Mouse (Mus musculus) C2C12 (cell line): ENCODE results near the gene AI837181. TPM values are rescaled to one million over a fixed set of nuclear protein-coding genes. Genes with fewer than 3 reads are reported as not detected.
A peak's percentile ranks its signal among the peaks of the same experiment; 100 is the strongest.

Source experiments
- H3K27me3 ChIP-seq: one replicate; pipeline ENCODE4 v1.6.1; 2011; ENCODE audit not compliant: control insufficient read depth, insufficient read depth, insufficient read length
- H3K36me3 ChIP-seq: one replicate; pipeline ENCODE4 v1.6.1; 2011; ENCODE audit not compliant: control insufficient read depth, insufficient read depth
- H3K4me3 ChIP-seq: one replicate; pipeline ENCODE4 v1.5.1; 2011; ENCODE audit warnings: mild to moderate bottlenecking, control low read depth; ENCODE audit not compliant: poor library complexity, insufficient read depth, severe bottlenecking
- H3K79me2 ChIP-seq: one replicate; pipeline ENCODE4 v1.6.1; 2011; ENCODE audit not compliant: control insufficient read depth, insufficient read depth
- H3K79me3 ChIP-seq: one replicate; pipeline ENCODE4 v1.6.1; 2011; ENCODE audit warnings: low read depth, control low read depth
- H3ac ChIP-seq: one replicate; pipeline ENCODE3; 2011; ENCODE audit warnings: low read depth; ENCODE audit not compliant: control insufficient read depth, insufficient read length
- CEBPB ChIP-seq: IDR thresholded peaks from one replicate; pipeline ENCODE4 v1.6.1; 2011; ENCODE audit warnings: low read depth, mild to moderate bottlenecking, control low read depth, moderate library complexity
- CTCF ChIP-seq: IDR thresholded peaks from one replicate; pipeline ENCODE4 v1.5.1; 2011; ENCODE audit not compliant: control insufficient read depth, insufficient read depth, insufficient read length
- FOSL1 ChIP-seq: IDR thresholded peaks from one replicate; pipeline ENCODE4 v1.8.0; 2011; ENCODE audit warnings: mild to moderate bottlenecking, low read length; ENCODE audit not compliant: poor library complexity, insufficient read depth, severe bottlenecking
- MAX ChIP-seq: IDR thresholded peaks from one replicate; pipeline ENCODE4 v1.6.1; 2011; ENCODE audit warnings: mild to moderate bottlenecking, control low read depth
- MYOD1 ChIP-seq: IDR thresholded peaks from one replicate; pipeline ENCODE4 v1.6.1; 2011; ENCODE audit warnings: low read depth; ENCODE audit not compliant: control insufficient read depth, insufficient read length
- MYOG ChIP-seq: IDR thresholded peaks from one replicate; pipeline ENCODE4 v1.6.1; 2011; ENCODE audit not compliant: control insufficient read depth, insufficient read length; ENCODE audit errors: extremely low read depth
- USF1 ChIP-seq: IDR thresholded peaks from one replicate; pipeline ENCODE4 v1.6.1; 2011; ENCODE audit warnings: low read depth, mild to moderate bottlenecking, control low read depth, moderate library complexity
- polyA plus RNA-seq: library from polyadenylated mRNA; unstranded; fragments of >200 nt; fragmentation: generic; extraction: Trizol; gene quantifications from one replicate; pipeline ENCODE4 v1.2.1, GENCODE M21; 2012; ENCODE audit warnings: missing spikeins

The AI837181 gene
- polyA plus RNA-seq, 1 experiment, result 90.3 TPM

DNA sequence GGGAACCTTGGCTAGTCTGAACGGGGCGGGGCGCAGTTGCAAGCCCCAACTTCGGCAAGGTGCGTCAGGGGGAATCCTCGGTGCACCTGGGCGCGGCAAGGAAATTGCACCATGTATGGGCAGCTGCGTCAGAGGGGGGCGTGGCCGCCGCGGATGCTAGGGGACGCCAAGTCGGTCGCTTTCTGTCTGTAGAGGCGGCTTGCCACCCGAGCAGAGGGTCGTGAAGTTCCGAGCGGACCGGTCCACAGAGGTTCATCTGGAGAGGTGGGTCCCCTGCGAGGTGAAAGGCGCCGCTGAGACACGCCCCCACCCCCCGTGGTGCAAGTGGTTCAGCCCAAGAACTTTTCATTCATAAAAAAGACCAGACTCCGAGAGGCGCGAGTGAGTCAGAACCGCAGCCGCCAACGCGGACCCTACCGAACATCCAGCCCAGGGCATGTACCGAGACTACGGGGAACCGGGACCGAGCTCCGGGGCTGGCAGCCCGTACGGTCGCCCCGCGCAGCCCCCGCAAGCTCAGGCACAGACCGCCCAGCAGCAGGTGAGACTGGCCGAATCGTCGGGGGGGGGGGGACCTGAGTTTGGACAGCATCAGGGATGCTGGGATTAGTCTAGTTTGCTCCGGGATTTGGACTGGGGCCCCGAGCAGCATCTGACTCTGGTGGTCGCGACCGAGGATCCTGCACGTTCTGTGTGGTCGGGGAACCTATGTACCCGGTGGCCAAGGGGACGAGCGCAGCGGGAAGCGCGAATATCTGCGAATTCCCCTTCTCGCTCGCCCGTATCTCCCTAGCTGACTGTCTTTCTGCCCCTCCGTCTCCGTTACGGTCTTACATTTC lies 22.8 kb downstream of the AI837181 start, which contains the start of gene Fosl1:
TSS of gene Fosl1 (plus strand) at position 33 of the 839 bp plus-strand sequence.
- H3K79me3 ChIP-seq, result peaks cover 46% of the 10 kb centered on the region
- H3K27me3 ChIP-seq, result no peaks in the 10 kb centered on the region
- H3K4me3 ChIP-seq, result peak within 1 kb of the TSS; percentile 99
- H3K79me2 ChIP-seq, result peaks cover 64% of the 10 kb centered on the region
- TF ChIP-seq CEBPB (peak; percentile 23), MYOD1 (no peak), CTCF (no peak), MAX (no peak)
- peak within 1 kb of the TSS; percentile 80 for H3ac ChIP-seq
- peaks cover 36% of the 10 kb centered on the region for H3K36me3 ChIP-seq

- H3K79me3 ChIP-seq, result peaks cover 50% of the 10 kb centered on the region
- H3ac ChIP-seq, result peak overlapping the region; percentile 80
- peaks cover 45% of the 10 kb centered on the region for H3K36me3 ChIP-seq
- H3K27me3 ChIP-seq, result no peaks in the 10 kb centered on the region
- H3K4me3 ChIP-seq, result peak overlapping the region; percentile 99
- H3K79me2 ChIP-seq, result peaks cover 72% of the 10 kb centered on the region
- peak; percentile 53 for TF ChIP-seq USF1
- TF ChIP-seq MYOG, result no peak
- no peak for TF ChIP-seq CEBPB
- no peak for TF ChIP-seq MYOD1
- TF ChIP-seq MAX, result peak; percentile 99
- TF ChIP-seq CTCF, result no peak
- no peak for TF ChIP-seq FOSL1
Observed at GRCm38 (mm10) chr19:5448354-5449150, 23.6 kb downstream of the AI837181 start.

GRCm38 (mm10) chr19:5449673-5450072 lies 24.7 kb downstream of the AI837181 start:
- TF ChIP-seq MAX (no peak), CTCF (no peak), USF1 (no peak), FOSL1 (no peak)
- Histone ChIP-seq H3K79me2 (peaks cover 83% of the 10 kb centered on the region), H3K79me3 (peaks cover 61% of the 10 kb centered on the region), H3K27me3 (no peaks in the 10 kb centered on the region), H3K36me3 (peaks cover 56% of the 10 kb centered on the region), H3K4me3 (peak overlapping the region; percentile 99), H3ac (peak overlapping the region; percentile 85)

- Histone ChIP-seq H3K79me2 (peaks cover 100% of the 10 kb centered on the region), H3ac (no peak overlapping the region), H3K79me3 (peaks cover 72% of the 10 kb centered on the region), H3K27me3 (no peaks in the 10 kb centered on the region), H3K4me3 (no peak overlapping the region), H3K36me3 (peaks cover 75% of the 10 kb centered on the region)
- TF ChIP-seq FOSL1, result no peak
- no peak for TF ChIP-seq MAX
- no peak for TF ChIP-seq USF1
- TF ChIP-seq CTCF, result no peak
- no peak for TF ChIP-seq CEBPB
- TF ChIP-seq MYOG, result no peak
- no peak for TF ChIP-seq MYOD1
Observed at GRCm38 (mm10) chr19:5451766-5452165, 26.8 kb downstream of the AI837181 start.

GRCm38 (mm10) chr19:5455037-5455436 lies 30.1 kb downstream of the AI837181 start:
- TF ChIP-seq MYOG (no peak), CEBPB (no peak), FOSL1 (no peak), MYOD1 (no peak), CTCF (no peak), USF1 (no peak)
- Histone ChIP-seq H3ac (no peak overlapping the region), H3K27me3 (no peaks in the 10 kb centered on the region), H3K79me3 (peaks cover 51% of the 10 kb centered on the region), H3K79me2 (peaks cover 70% of the 10 kb centered on the region), H3K36me3 (peaks cover 65% of the 10 kb centered on the region), H3K4me3 (no peak overlapping the region)

GRCm38 (mm10) chr19:5455568-5455967 lies 30.6 kb downstream of the AI837181 start:
- Histone ChIP-seq H3K4me3 (no peak overlapping the region), H3K79me3 (peaks cover 45% of the 10 kb centered on the region), H3K36me3 (peaks cover 61% of the 10 kb centered on the region), H3K79me2 (peaks cover 66% of the 10 kb centered on the region), H3ac (peak overlapping the region; percentile 9), H3K27me3 (no peaks in the 10 kb centered on the region)
- no peak for TF ChIP-seq FOSL1
- no peak for TF ChIP-seq USF1
- no peak for TF ChIP-seq CTCF
- no peak for TF ChIP-seq MAX
- no peak for TF ChIP-seq CEBPB
- TF ChIP-seq MYOD1, result no peak
- no peak for TF ChIP-seq MYOG
